Mouse (Mus musculus) MEL (cell line): ENCODE data around the gene Ubxn1. TPM values are rescaled to one million over a fixed set of nuclear protein-coding genes. Genes with fewer than 3 reads are reported as not detected.

Experiments
- DNase-seq: peaks from one replicate; pipeline ENCODE4 v3.0.0; 2011; ENCODE audit warnings: low read depth, low spot score
- H3K27ac ChIP-seq: 2 replicates; pipeline ENCODE4 v1.5.1; 2012; ENCODE audit warnings: low read depth, mild to moderate bottlenecking, control low read depth, low read length, moderate library complexity; ENCODE audit not compliant: control insufficient read depth
- H3K27me3 ChIP-seq, 2 experiments: fragments of 150-350 bp in 1 of 2; sonication (generic) in 1 of 2; 2 replicates each; pipeline ENCODE4 v1.6.1; 2012; ENCODE audit warnings: low read length in 2 of 2, mild to moderate bottlenecking in 2 of 2, improper control_type of control experiment in 1 of 2, moderate library complexity in 1 of 2; ENCODE audit not compliant: insufficient read depth in 2 of 2, control insufficient read depth in 1 of 2
- H3K36me3 ChIP-seq, 2 experiments: 2 replicates each; pipeline ENCODE4 v1.6.1; 2012 to 2014; ENCODE audit warnings: low read length in 2 of 2, improper control_type of control experiment in 1 of 2, inconsistent platforms in 1 of 2, mild to moderate bottlenecking in 1 of 2; ENCODE audit not compliant: insufficient read depth in 2 of 2, control insufficient read depth in 1 of 2
- H3K4me1 ChIP-seq, 2 experiments: fragments of 150-350 bp in 1 of 2; sonication (generic) in 1 of 2; 2 replicates each; pipeline ENCODE4 v1.6.1; 2012; ENCODE audit warnings: low read length in 2 of 2, improper control_type of control experiment in 1 of 2, mild to moderate bottlenecking in 1 of 2; ENCODE audit not compliant: insufficient read depth in 2 of 2, control insufficient read depth in 1 of 2
- H3K4me3 ChIP-seq, 2 experiments: fragments of 150-350 bp in 1 of 2; sonication (generic) in 1 of 2; 2 replicates each; pipeline ENCODE4 v1.5.1; 2012; ENCODE audit warnings: low read depth in 2 of 2, low read length in 2 of 2, mild to moderate bottlenecking in 2 of 2, moderate library complexity in 2 of 2, control low read depth in 1 of 2, improper control_type of control experiment in 1 of 2; ENCODE audit not compliant: control insufficient read depth in 1 of 2, insufficient read depth in 1 of 2
- H3K79me2 ChIP-seq: 2 replicates; pipeline ENCODE4 v1.6.1; 2012; ENCODE audit warnings: mild to moderate bottlenecking, low read length, moderate library complexity; ENCODE audit not compliant: control insufficient read depth, poor library complexity, insufficient read depth
- H3K9ac ChIP-seq: 2 replicates; pipeline ENCODE4 v1.6.1; 2012; ENCODE audit warnings: low read depth, mild to moderate bottlenecking, control low read depth, low read length, moderate library complexity; ENCODE audit not compliant: control insufficient read depth, poor library complexity, severe bottlenecking
- H3K9me3 ChIP-seq: fragments of 150-350 bp; sonication (generic); replicated peaks from 2 replicates; pipeline ENCODE4 v1.6.1; 2012; ENCODE audit warnings: mild to moderate bottlenecking, low read length, improper control_type of control experiment, moderate library complexity; ENCODE audit not compliant: insufficient read depth
- BHLHE40 ChIP-seq: IDR thresholded peaks from 2 replicates; pipeline ENCODE4 v1.6.1; 2012; ENCODE audit warnings: low read depth, mild to moderate bottlenecking, inconsistent platforms, low read length, improper control_type of control experiment, borderline replicate concordance
- CHD2 ChIP-seq: IDR thresholded peaks from 2 replicates; pipeline ENCODE4 v1.6.1; 2011; ENCODE audit warnings: low read length, improper control_type of control experiment
- E2F4 ChIP-seq: IDR thresholded peaks from 2 replicates; pipeline ENCODE4 v1.6.1; 2011; ENCODE audit warnings: low read depth, low read length, improper control_type of control experiment, borderline replicate concordance
- ELF1 ChIP-seq: IDR thresholded peaks from 2 replicates; pipeline ENCODE4 v1.6.1; 2014; ENCODE audit warnings: low read depth, mild to moderate bottlenecking, inconsistent platforms, low read length, improper control_type of control experiment, moderate library complexity
- EP300 ChIP-seq, 2 experiments: IDR thresholded peaks; 2 replicates each; pipeline ENCODE4 v1.6.1; 2011; ENCODE audit warnings: improper control_type of control experiment in 2 of 2, low read length in 2 of 2, low read depth in 1 of 2, mild to moderate bottlenecking in 1 of 2
- JUND ChIP-seq: IDR thresholded peaks from 2 replicates; pipeline ENCODE4 v1.6.1; 2011; ENCODE audit warnings: low read depth, mild to moderate bottlenecking, improper control_type of control experiment, low read length
- MAZ ChIP-seq: IDR thresholded peaks from 2 replicates; pipeline ENCODE4 v1.6.1; 2012; ENCODE audit warnings: low read depth, mild to moderate bottlenecking, inconsistent platforms, low read length, improper control_type of control experiment
- MXI1 ChIP-seq: IDR thresholded peaks from 2 replicates; pipeline ENCODE4 v1.6.1; 2011; ENCODE audit warnings: mild to moderate bottlenecking, low read depth, low read length, improper control_type of control experiment
- MYC ChIP-seq: IDR thresholded peaks from 2 replicates; pipeline ENCODE4 v1.6.1; 2011; ENCODE audit warnings: low read depth, mild to moderate bottlenecking, low read length, improper control_type of control experiment, moderate library complexity
- NELFE ChIP-seq: IDR thresholded peaks from 2 replicates; pipeline ENCODE4 v1.6.1; 2011; ENCODE audit warnings: low read depth, low read length, improper control_type of control experiment
- POLR2A ChIP-seq, 2 experiments: IDR thresholded peaks; 2 replicates each; pipeline ENCODE4 v1.6.1; 2011 to 2012; ENCODE audit warnings: low read length in 2 of 2, mild to moderate bottlenecking in 2 of 2, control low read depth in 1 of 2, improper control_type of control experiment in 1 of 2, low read depth in 1 of 2, moderate library complexity in 1 of 2; ENCODE audit not compliant: control insufficient read depth in 1 of 2, insufficient read depth in 1 of 2, poor library complexity in 1 of 2
- RAD21 ChIP-seq: IDR thresholded peaks from 2 replicates; pipeline ENCODE4 v1.6.1; 2011; ENCODE audit warnings: mild to moderate bottlenecking, low read depth, low read length, improper control_type of control experiment
- TCF12 ChIP-seq: IDR thresholded peaks from 2 replicates; pipeline ENCODE4 v1.6.1; 2014; ENCODE audit warnings: low read depth, mild to moderate bottlenecking, inconsistent platforms, low read length, improper control_type of control experiment, moderate library complexity
- USF1 ChIP-seq: IDR thresholded peaks from 2 replicates; pipeline ENCODE4 v1.6.1; 2014; ENCODE audit warnings: low read depth, mild to moderate bottlenecking, inconsistent platforms, low read length, improper control_type of control experiment, moderate library complexity
- USF2 ChIP-seq, 2 experiments: IDR thresholded peaks; 2 replicates each; pipeline ENCODE4 v1.6.1; 2011 to 2012; ENCODE audit warnings: improper control_type of control experiment in 2 of 2, low read length in 2 of 2, borderline replicate concordance in 1 of 2, inconsistent platforms in 1 of 2, low read depth in 1 of 2, mild to moderate bottlenecking in 1 of 2; ENCODE audit not compliant: insufficient read depth in 1 of 2
- ZKSCAN1 ChIP-seq: IDR thresholded peaks from 2 replicates; pipeline ENCODE4 v1.6.1; 2012; ENCODE audit warnings: low read depth, mild to moderate bottlenecking, inconsistent platforms, low read length, improper control_type of control experiment, moderate library complexity
- polyA plus RNA-seq, 2 experiments: library from polyadenylated mRNA; stranded (reverse) in 1 of 2; unstranded in 1 of 2; fragments of >175 nt in 1 of 2; fragments of >200 nt in 1 of 2; gene quantifications; 2 replicates each; pipeline versions ENCODE4 v1.2.1 to v1.2.4; 2012; ENCODE audit warnings: low replicate concordance in 2 of 2, low read depth in 1 of 2; ENCODE audit not compliant: insufficient read length in 2 of 2, insufficient read depth in 1 of 2, missing spikeins in 1 of 2
- total RNA-seq: library from RNA; depleted of rRNA; stranded (reverse); fragments of 300-350 nt; gene quantifications from 2 replicates; pipeline ENCODE4 v1.2.3, GENCODE M21; 2012

Gene Ubxn1
- total and polyA plus RNA-seq, 3 experiments, result 187 to 366 TPM; not detected in 1

DNA sequence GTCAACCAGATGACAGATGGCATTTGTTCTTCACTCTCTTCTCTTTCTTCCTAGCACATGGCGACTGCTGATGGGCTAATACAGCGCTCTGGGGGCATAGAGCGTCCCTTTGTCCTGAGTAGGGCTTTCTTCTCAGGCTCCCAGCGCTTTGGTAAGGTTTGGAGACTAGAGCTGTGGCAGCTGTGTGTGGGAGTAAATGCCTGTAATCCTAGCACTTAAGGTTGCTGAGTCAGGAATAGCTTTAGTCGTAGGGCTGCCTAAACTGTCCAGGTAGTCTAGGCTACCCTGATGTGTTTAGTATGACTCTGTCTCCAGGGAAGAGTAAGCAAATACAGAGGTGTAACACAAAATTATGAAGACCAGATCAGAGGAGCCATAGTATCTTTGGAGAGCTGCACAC is 40.5 kb downstream of the Ubxn1 start:
- Histone ChIP-seq H3K4me3 (no peak overlapping the region), H3K79me2 (no peaks in the 10 kb centered on the region), H3K9me3 (no peaks in the 10 kb centered on the region), H3K27ac (no peak overlapping the region)
- no peak for TF ChIP-seq POLR2A (IDR thresholded peaks at IDR 0.05; ENCODE audit: control insufficient read depth in 1 of 2, insufficient read depth in 1 of 2, low read depth in 1 of 2, low read length in 2 of 2, poor library complexity in 1 of 2)
- TF ChIP-seq CHD2, result no peak
- TF ChIP-seq MYC, result no peak
- no peak for TF ChIP-seq USF1
- TF ChIP-seq BHLHE40, result no peak
- no peak for TF ChIP-seq NELFE
- TF ChIP-seq RAD21, result no peak
- no peak for TF ChIP-seq EP300 (IDR thresholded peaks at IDR 0.05; ENCODE audit: low read depth in 1 of 2, low read length in 2 of 2)
- no peak for TF ChIP-seq E2F4
- TF ChIP-seq, all 39 proteins: peak for 0
- Histone ChIP-seq H3K9ac (no peak overlapping the region), H3K4me1 (no peaks in the 10 kb centered on the region), H3K27me3 (no peaks in the 10 kb centered on the region), H3K36me3 (peaks cover 0 to 30% of the 10 kb centered on the region in 2 experiments; a peak in 2 of 4 replicates)
- no peak for DNase-seq

DNA sequence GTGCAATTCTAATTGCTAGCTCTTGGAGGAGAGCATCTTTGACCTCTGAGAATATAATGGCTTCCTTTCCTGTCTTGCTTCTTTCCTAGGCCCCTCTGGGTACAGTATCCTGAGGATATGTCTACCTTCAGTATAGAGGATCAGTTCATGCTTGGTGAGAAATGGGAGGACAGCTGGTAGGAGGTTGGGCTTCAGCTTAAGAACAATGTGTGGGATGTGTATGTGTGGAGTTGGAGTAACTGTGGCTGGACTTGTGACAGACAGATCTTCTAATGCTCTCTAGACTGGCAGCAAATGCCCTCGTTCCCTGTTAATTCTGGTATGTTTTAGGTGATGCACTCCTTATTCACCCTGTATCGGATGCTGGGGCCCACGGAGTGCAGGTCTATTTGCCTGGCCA is 42.9 kb downstream of the Ubxn1 start:
- H3K27ac ChIP-seq, result no peak overlapping the region
- DNase-seq, result no peak
- H3K4me3 ChIP-seq, result no peak overlapping the region
- no peak overlapping the region for H3K9ac ChIP-seq
- TF ChIP-seq MAZ (no peak), MYC (no peak), JUND (no peak), ZKSCAN1 (no peak), E2F4 (no peak)
- H3K36me3 ChIP-seq, result peaks cover 0 to 21% of the 10 kb centered on the region in 2 experiments; a peak in 3 of 4 replicates
- no peaks in the 10 kb centered on the region for H3K27me3 ChIP-seq
- H3K4me1 ChIP-seq, result no peaks in the 10 kb centered on the region
- H3K79me2 ChIP-seq, result no peaks in the 10 kb centered on the region
- no peaks in the 10 kb centered on the region for H3K9me3 ChIP-seq

DNA sequence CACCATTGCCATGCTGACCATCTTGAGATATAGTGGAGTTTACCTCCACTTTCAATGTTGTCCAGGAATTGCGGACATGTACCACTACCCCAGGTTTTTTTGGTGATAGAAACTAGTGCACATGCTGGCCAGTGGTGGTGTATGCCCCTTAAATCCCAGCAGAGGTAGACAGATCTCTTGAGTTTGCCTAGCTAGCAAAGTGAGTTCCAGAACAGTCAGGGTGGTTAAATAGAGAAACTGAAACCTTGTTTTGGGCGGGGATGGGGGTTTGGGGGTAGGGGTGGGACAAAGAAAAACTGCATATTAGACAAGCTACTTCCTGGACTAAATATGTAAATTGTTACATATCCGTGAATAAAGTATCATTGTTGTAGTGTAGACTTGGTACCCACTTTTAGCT is 47.7 kb downstream of the Ubxn1 start:
- H3K27ac ChIP-seq, result no peak overlapping the region
- H3K9ac ChIP-seq, result no peak overlapping the region
- H3K79me2 ChIP-seq, result peaks cover 16% of the 10 kb centered on the region
- no peak for DNase-seq
- no peak for TF ChIP-seq USF2 (IDR thresholded peaks at IDR 0.05; ENCODE audit: borderline replicate concordance in 1 of 2, insufficient read depth in 1 of 2, low read depth in 1 of 2, low read length in 2 of 2)
- TF ChIP-seq ELF1, result no peak
- no peak for TF ChIP-seq CHD2
- no peak for TF ChIP-seq MXI1
- TF ChIP-seq TCF12, result no peak
- H3K4me3 ChIP-seq, result no peak overlapping the region
- H3K9me3 ChIP-seq, result no peaks in the 10 kb centered on the region
- H3K27me3 ChIP-seq, result no peaks in the 10 kb centered on the region
- peaks cover 8 to 10% of the 10 kb centered on the region in 2 experiments; a peak in 3 of 4 replicates for H3K4me1 ChIP-seq
- peaks cover 4 to 13% of the 10 kb centered on the region in 2 experiments for H3K36me3 ChIP-seq
